Mouse (Mus musculus) limb, embryonic 14.5 days (tissue): ENCODE measurements at regions not wholly inside any gene's neighbourhood (a gene's known extent, or its start where the extent isn't known, plus 50 kb on each side); places are given as distances from the start of the nearest gene placed in this dataset.

ENCODE experiments used
- ATAC-seq: fragments of 200-750 bp; cut with Nextera tagmentation; 2 replicates; pipeline ENCODE4 v1.8.0; 2017; ENCODE audit warnings: low read depth, moderate number of reproducible peaks, moderate TSS enrichment; ENCODE audit not compliant: low FRiP score
- DNase-seq: peaks from one replicate; pipeline ENCODE4 v3.0.0-alpha.2; 2015; ENCODE audit warnings: low spot score
- H3K27ac ChIP-seq: fragments of 300-500 bp; sonication (generic); replicated peaks from 2 replicates; pipeline ENCODE4 v1.5.1; 2014; ENCODE audit warnings: low read depth, mild to moderate bottlenecking, low read length, moderate library complexity, mixed read lengths
- H3K27me3 ChIP-seq: fragments of 300-500 bp; sonication (generic); 2 replicates; pipeline ENCODE4 v1.6.1; 2014; ENCODE audit warnings: low read length, mixed read lengths; ENCODE audit not compliant: control insufficient read depth, insufficient read depth
- H3K36me3 ChIP-seq: fragments of 300-500 bp; sonication (generic); 2 replicates; pipeline ENCODE4 v1.6.1; 2014; ENCODE audit warnings: mild to moderate bottlenecking, low read length, moderate library complexity, mixed read lengths; ENCODE audit not compliant: control insufficient read depth, insufficient read depth
- H3K4me1 ChIP-seq: fragments of 300-500 bp; sonication (generic); 2 replicates; pipeline ENCODE4 v1.6.1; 2014; ENCODE audit warnings: antibody characterized with exemption, low read length, mixed read lengths; ENCODE audit not compliant: control insufficient read depth, insufficient read depth
- H3K4me2 ChIP-seq: fragments of 300-500 bp; sonication (generic); replicated peaks from 2 replicates; pipeline ENCODE4 v1.6.1; 2014; ENCODE audit warnings: low read depth, mild to moderate bottlenecking, low read length, moderate library complexity; ENCODE audit not compliant: severe bottlenecking
- H3K4me3 ChIP-seq: fragments of 300-500 bp; sonication (generic); replicated peaks from 2 replicates; pipeline ENCODE4 v1.5.1; 2014; ENCODE audit warnings: low read length
- H3K9ac ChIP-seq: fragments of 300-500 bp; sonication (generic); 2 replicates; pipeline ENCODE4 v1.6.1; 2014; ENCODE audit warnings: mild to moderate bottlenecking, low read depth, low read length, moderate library complexity; ENCODE audit not compliant: severe bottlenecking
- H3K9me3 ChIP-seq: fragments of 300-500 bp; sonication (generic); 2 replicates; pipeline ENCODE4 v1.6.1; 2016; ENCODE audit warnings: low read length; ENCODE audit not compliant: control insufficient read depth
- POLR2A ChIP-seq: fragments of 200-500 bp; IDR thresholded peaks from 2 replicates; pipeline ENCODE4 v1.8.0; 2012; ENCODE audit warnings: inconsistent platforms, mild to moderate bottlenecking, moderate library complexity, borderline replicate concordance; ENCODE audit not compliant: insufficient read depth, insufficient read length; ENCODE audit errors: extremely low read depth
- WGBS: fragments of 180-500 bp; shearing (Covaris S2); extraction: QIAGEN DNeasy Blood & Tissue Kit; methylation state at CpG from one replicate; pipeline ENCODE4 v1.1.7; 2014; 5-methylcytosine and 5-hydroxymethylcytosine counted together

DNA sequence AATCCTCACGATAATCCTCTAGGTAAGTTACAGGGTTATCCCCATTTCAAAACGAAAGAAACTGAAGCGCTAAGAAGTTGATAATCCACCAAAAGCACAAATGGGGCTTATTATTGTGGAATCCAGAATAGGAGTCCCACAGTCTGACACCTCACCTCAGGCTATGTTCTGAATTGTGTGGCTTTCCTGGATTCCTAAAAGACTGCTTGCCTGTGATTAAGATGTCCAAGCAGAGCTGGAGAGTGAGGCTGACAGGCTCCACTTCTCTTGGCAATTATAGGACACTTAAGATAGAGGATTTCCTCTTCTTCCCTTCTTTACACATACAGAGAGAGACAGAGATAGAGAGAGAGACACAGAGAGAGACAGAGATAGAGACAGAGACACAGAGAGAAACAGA, 515.7 kb upstream of the Mctp2 start:
- no peaks in the 10 kb centered on the region for H3K36me3 ChIP-seq
- TF ChIP-seq POLR2A: no peak
- DNase-seq (no peak), ATAC-seq (no peak)
- no peaks in the 10 kb centered on the region for H3K27me3 ChIP-seq
- no peak overlapping the region for H3K9ac ChIP-seq
- H3K9me3 ChIP-seq: no peaks in the 10 kb centered on the region
- H3K4me1 ChIP-seq: 0 out of 2 replicates have a peak, but pooled peaks cover 3% of the 10 kb centered on the region
- 80% methylated on average over 3 of the region's 3 CpGs for WGBS
- no peak overlapping the region for H3K27ac ChIP-seq
- no peak overlapping the region for H3K4me3 ChIP-seq
- H3K4me2 ChIP-seq: no peak overlapping the region

DNA sequence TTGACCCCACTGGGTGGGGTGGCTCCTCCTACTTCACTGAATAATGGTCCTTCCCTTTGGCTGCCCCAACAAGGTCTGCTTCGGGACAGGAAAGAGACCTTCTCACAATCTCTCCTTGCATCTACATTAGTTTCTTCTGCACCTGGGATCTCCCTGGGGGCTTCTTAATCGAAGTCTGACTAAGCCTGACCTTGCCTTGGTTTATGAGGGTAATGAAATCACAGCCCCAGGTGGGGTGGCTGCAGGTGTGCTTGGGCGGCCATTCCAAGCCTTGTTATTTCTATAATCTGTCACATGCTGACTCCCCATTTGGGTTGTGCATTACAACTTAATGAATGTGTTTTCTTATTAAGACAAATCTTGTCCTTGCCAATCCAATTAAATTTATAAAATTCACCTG, 520.2 kb upstream of the Mctp2 start:
- 0 out of 2 replicates have a peak, but pooled peaks cover 3% of the 10 kb centered on the region for H3K4me1 ChIP-seq
- TF ChIP-seq POLR2A: no peak
- no peaks in the 10 kb centered on the region for H3K27me3 ChIP-seq
- H3K36me3 ChIP-seq: no peaks in the 10 kb centered on the region
- no peak overlapping the region for H3K9ac ChIP-seq
- no peak overlapping the region for H3K4me3 ChIP-seq
- H3K27ac ChIP-seq: no peak overlapping the region
- ATAC-seq (peak; percentile 87), DNase-seq (peak; percentile 53)
- H3K9me3 ChIP-seq: no peaks in the 10 kb centered on the region
- WGBS: 8% methylated on average over 3 of the region's 3 CpGs
- no peak overlapping the region for H3K4me2 ChIP-seq

DNA sequence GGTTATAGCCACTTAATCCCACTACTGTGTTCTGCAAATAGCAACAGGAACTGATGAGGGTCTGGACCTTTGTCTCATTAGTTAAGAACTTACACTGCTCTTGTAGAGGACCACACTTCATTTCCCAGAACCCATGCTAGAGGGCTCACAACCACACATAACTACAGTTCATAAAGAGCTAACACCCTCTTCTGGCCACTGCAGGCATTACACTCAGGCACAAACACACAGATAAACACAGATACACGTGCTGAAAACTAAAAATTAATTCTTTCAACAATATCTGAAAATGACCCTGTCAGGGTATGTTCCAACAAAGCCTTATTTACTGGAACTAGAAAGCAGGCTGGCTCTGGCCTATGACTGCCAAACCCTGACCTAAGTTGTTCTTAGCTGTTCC, 529.0 kb upstream of the Mctp2 start:
- no peaks in the 10 kb centered on the region for H3K36me3 ChIP-seq
- WGBS: 84% methylated on average over 1 of the region's 1 CpGs
- H3K27me3 ChIP-seq: no peaks in the 10 kb centered on the region
- no peak overlapping the region for H3K4me2 ChIP-seq
- no peak overlapping the region for H3K27ac ChIP-seq
- no peak overlapping the region for H3K4me3 ChIP-seq
- no peak for ATAC-seq
- no peak for TF ChIP-seq POLR2A
- no peak for DNase-seq
- no peak overlapping the region for H3K9ac ChIP-seq
- H3K9me3 ChIP-seq: no peaks in the 10 kb centered on the region
- peaks cover 5% of the 10 kb centered on the region; the same call in 1 of the 2 replicates for H3K4me1 ChIP-seq

DNA sequence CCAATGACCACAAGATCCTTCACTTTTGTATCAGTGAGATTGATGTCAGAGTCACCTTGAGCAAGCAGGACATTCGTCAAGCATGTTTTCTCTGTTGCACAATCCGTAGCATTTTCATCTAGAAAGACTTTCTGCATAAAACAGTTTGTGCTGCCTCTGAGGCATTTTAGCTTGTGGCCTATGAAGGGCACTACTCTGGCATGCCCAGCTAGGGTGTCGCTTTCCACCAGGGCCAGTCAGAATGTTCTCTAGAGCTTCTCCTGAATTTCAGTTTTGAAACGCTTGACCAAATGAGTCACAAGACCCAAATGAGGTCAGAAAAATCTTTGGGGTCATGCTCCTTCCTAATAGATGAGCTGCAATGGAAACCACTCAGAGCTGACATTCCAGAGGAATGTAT, 529.6 kb upstream of the Mctp2 start:
- H3K27me3 ChIP-seq: no peaks in the 10 kb centered on the region
- 86% methylated on average over 4 of the region's 4 CpGs for WGBS
- ATAC-seq (no peak), DNase-seq (no peak)
- no peak overlapping the region for H3K4me3 ChIP-seq
- no peak for TF ChIP-seq POLR2A
- H3K9ac ChIP-seq: no peak overlapping the region
- no peak overlapping the region for H3K4me2 ChIP-seq
- H3K9me3 ChIP-seq: no peaks in the 10 kb centered on the region
- H3K4me1 ChIP-seq: peaks cover 5% of the 10 kb centered on the region; the same call in 1 of the 2 replicates
- no peaks in the 10 kb centered on the region for H3K36me3 ChIP-seq
- no peak overlapping the region for H3K27ac ChIP-seq

DNA sequence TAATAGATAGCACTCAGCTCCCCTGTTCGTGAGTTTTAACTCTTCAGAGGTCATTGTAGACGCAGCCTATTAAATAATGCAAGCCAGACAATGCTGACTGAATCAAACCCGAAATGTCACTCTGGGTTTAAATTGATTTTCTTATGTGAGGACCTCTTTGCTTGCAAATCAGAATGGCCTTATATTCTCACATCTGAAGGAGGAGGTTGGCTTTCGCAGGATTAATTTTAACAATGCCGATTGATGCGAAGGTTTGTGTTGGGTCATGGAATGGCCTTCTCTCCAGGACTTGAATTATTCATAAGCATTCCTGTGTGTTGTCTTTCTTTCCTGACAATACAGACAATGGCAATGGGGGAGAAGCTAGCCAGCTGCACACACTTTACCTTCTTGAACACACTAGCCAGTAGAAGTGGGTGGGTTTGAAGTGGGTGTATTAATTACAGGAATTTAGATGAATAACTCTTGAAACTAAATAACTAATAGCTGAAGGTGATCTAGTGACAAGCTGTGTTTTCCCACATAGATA, 530.1 kb upstream of the Mctp2 start:
- Histone ChIP-seq H3K4me1 (peaks cover 5% of the 10 kb centered on the region; the same call in 1 of the 2 replicates), H3K9me3 (no peaks in the 10 kb centered on the region), H3K27ac (no peak overlapping the region), H3K27me3 (no peaks in the 10 kb centered on the region), H3K4me2 (no peak overlapping the region), H3K4me3 (no peak overlapping the region), H3K9ac (no peak overlapping the region), H3K36me3 (no peaks in the 10 kb centered on the region)
- 85% methylated on average over 6 of the region's 6 CpGs for WGBS
- TF ChIP-seq POLR2A: no peak
- DNase-seq (no peak), ATAC-seq (no peak)
